Mouse (Mus musculus) spleen, postnatal 36 days (tissue): Measurements from ENCODE around the gene Plac9a.

Experiments used
- DNase-seq, 2 experiments: peaks; one replicate each; pipeline ENCODE4 v3.0.0; 2022; ENCODE audit warnings: low spot score in 2 of 2, mixed read lengths in 1 of 2

The Plac9a gene

DNA sequence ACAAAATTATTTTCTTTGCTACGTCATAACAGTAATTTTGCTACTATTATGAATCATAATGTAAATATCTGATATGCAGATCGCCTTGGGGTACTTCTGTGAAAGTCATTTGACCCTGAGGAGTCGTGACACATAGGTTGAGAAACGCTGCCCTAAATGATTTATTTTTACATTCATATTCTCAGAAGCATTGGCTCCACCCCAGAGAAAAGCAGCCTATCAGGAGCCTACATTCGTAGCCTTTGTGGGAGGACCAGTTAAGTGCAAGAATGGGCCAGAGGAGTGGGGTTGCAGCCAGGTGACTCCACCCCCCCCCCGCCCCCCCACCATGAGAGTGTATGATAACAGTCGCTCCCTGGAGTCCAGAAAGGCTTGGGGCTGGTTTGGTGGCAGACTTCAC lies 63.1 kb downstream of the Plac9a start:
- no peak for DNase-seq

- no peak for DNase-seq
Observed at GRCm38 (mm10) chr14:25838411-25838810, 64.5 kb downstream of the Plac9a start.
